Mouse (Mus musculus): ENCODE measurements around the gene Ovol2. TPM values are rescaled to one million over a fixed set of nuclear protein-coding genes. Genes with fewer than 3 reads are reported as not detected.

Gene Ovol2
- not detected for polyA plus RNA-seq (2012; fragmentation: generic; extraction: Trizol)
- long read RNA-seq, experiment 1, result 0 reads
- long read RNA-seq, experiment 2, result 0 reads

DNA sequence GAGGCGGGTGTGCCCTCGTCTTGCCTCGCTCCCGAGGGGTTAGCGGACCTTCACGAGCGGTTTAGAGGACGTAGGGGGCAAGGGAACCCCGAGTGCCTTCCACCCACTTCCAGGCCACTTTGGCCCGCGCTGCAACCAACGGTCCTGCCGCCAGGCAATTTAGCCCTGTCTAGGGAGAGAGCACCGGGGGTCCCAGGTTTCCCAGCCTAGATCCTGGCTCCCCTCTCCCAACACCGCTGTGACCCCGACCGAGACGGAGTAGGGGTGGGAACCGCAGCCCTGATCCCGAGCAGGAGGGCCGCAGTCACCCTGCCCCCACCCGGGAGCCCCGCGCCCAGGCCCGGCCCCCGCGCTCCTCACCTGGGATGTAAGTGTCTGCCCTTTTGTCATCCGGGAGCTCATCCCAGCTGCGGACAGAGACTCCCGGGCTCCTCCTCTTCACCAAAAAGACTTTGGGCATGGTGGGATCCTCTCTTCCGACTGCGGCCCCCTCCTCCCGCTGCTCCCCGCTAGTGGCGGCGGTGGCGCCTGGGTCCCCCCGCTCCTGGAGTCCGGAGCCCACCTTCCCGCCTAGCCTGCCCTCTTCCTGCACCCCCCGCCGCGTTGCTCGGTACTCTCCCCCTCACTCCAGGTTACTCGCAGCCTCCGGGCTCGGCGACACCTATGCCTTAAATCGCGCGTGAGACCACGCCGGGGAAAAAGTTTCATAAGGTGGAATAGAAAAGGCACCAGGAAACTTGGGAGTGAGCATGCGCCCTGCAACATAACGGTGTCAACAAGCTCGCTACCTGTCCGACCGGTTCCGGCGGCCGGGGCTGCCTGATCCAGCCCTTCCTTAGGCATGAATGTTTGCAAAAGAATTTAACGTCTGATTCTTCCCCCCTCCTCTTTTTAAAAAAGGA lies at the start of gene Ovol2:
Gene Ovol2 (minus strand): TSS at position 746 of the 902 bp plus-strand sequence.
- Histone ChIP-seq H3ac (ENCODE audit: control insufficient read depth, insufficient read length, low read depth) (no peak within 1 kb of the TSS), H3K4me3 (ENCODE audit: insufficient read depth, poor library complexity, severe bottlenecking) (no peak within 1 kb of the TSS), H3K79me3 (ENCODE audit: low read depth) (no peaks in the 10 kb centered on the region), H3K79me2 (ENCODE audit: control insufficient read depth, insufficient read depth) (no peaks in the 10 kb centered on the region), H3K36me3 (ENCODE audit: control insufficient read depth, insufficient read depth) (no peaks in the 10 kb centered on the region), H3K27me3 (ENCODE audit: control insufficient read depth, insufficient read depth, insufficient read length) (peaks cover 50% of the 10 kb centered on the region)
- TF ChIP-seq MYOG (IDR thresholded peaks at IDR 0.05; ENCODE audit: control insufficient read depth, extremely low read depth, insufficient read length) (no peak), MAX (IDR thresholded peaks at IDR 0.05) (no peak), MYOD1 (IDR thresholded peaks at IDR 0.05; ENCODE audit: control insufficient read depth, insufficient read length, low read depth) (no peak)

DNA sequence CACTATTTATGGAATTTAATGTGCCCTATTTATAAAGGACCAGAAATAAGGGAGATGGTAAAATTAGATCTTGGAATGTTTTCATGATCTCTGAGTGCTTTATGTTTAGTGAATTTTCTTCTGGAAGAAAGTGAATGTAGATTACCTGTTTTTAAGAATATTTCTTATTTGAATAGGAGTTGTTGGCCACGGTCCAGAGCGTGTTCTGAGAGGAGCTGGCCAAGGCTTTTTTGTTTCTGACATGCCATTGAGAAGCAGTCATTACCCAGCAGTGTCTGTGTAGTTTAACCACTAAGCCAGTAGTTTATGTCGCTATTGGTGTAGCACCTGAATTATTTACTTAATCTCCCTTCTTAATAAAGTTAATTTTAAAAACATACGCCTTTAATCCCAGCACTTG lies 49.8 kb upstream of the Ovol2 start:
- Histone ChIP-seq H3ac (ENCODE audit: control insufficient read depth, insufficient read length, low read depth) (no peak overlapping the region), H3K79me3 (ENCODE audit: low read depth) (peaks cover 7% of the 10 kb centered on the region), H3K36me3 (ENCODE audit: control insufficient read depth, insufficient read depth) (peaks cover 83% of the 10 kb centered on the region), H3K4me3 (ENCODE audit: insufficient read depth, poor library complexity, severe bottlenecking) (no peak overlapping the region), H3K79me2 (ENCODE audit: control insufficient read depth, insufficient read depth) (peaks cover 11% of the 10 kb centered on the region), H3K27me3 (ENCODE audit: control insufficient read depth, insufficient read depth, insufficient read length) (no peaks in the 10 kb centered on the region)
- TF ChIP-seq CEBPB (IDR thresholded peaks at IDR 0.05; ENCODE audit: low read depth), result no peak
- TF ChIP-seq USF1 (IDR thresholded peaks at IDR 0.05; ENCODE audit: low read depth), result no peak
- no peak for TF ChIP-seq MAX (IDR thresholded peaks at IDR 0.05)
- TF ChIP-seq MYOD1 (IDR thresholded peaks at IDR 0.05; ENCODE audit: control insufficient read depth, insufficient read length, low read depth), result no peak
- no peak for TF ChIP-seq FOSL1 (IDR thresholded peaks at IDR 0.05; ENCODE audit: insufficient read depth, low read length, poor library complexity, severe bottlenecking)
- no peak for TF ChIP-seq CTCF (IDR thresholded peaks at IDR 0.05; ENCODE audit: control insufficient read depth, insufficient read depth, insufficient read length)
- TF ChIP-seq MYOG (IDR thresholded peaks at IDR 0.05; ENCODE audit: control insufficient read depth, extremely low read depth, insufficient read length), result no peak

DNA sequence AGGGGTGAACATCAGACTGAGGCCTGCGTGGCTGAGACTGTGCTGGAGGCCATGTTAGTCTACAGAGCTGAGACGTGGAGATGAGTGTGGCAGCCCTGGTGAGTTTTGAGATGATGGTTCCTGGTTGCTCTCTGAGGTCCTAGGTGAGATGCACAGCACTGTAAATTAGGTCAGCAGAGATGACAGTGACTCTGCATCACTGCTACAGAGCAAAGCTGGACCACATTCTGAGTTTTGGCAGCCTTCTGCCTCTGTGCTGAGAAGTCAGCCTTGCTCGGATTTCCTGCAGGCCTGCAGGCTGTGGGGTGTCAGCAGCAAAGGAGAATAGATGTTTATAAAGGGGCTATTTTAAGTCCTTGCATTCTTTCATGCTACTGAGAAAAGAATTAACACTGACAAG lies 49.3 kb upstream of the Ovol2 start:
- Histone ChIP-seq H3K79me2 (ENCODE audit: control insufficient read depth, insufficient read depth) (peaks cover 11% of the 10 kb centered on the region), H3ac (ENCODE audit: control insufficient read depth, insufficient read length, low read depth) (no peak overlapping the region), H3K36me3 (ENCODE audit: control insufficient read depth, insufficient read depth) (peaks cover 84% of the 10 kb centered on the region), H3K27me3 (ENCODE audit: control insufficient read depth, insufficient read depth, insufficient read length) (no peaks in the 10 kb centered on the region), H3K4me3 (ENCODE audit: insufficient read depth, poor library complexity, severe bottlenecking) (no peak overlapping the region), H3K79me3 (ENCODE audit: low read depth) (peaks cover 7% of the 10 kb centered on the region)
- TF ChIP-seq MYOD1 (IDR thresholded peaks at IDR 0.05; ENCODE audit: control insufficient read depth, insufficient read length, low read depth) (no peak), FOSL1 (IDR thresholded peaks at IDR 0.05; ENCODE audit: insufficient read depth, low read length, poor library complexity, severe bottlenecking) (no peak), CTCF (IDR thresholded peaks at IDR 0.05; ENCODE audit: control insufficient read depth, insufficient read depth, insufficient read length) (no peak), MAX (IDR thresholded peaks at IDR 0.05) (no peak), MYOG (IDR thresholded peaks at IDR 0.05; ENCODE audit: control insufficient read depth, extremely low read depth, insufficient read length) (no peak), USF1 (IDR thresholded peaks at IDR 0.05; ENCODE audit: low read depth) (no peak), CEBPB (IDR thresholded peaks at IDR 0.05; ENCODE audit: low read depth) (no peak)

DNA sequence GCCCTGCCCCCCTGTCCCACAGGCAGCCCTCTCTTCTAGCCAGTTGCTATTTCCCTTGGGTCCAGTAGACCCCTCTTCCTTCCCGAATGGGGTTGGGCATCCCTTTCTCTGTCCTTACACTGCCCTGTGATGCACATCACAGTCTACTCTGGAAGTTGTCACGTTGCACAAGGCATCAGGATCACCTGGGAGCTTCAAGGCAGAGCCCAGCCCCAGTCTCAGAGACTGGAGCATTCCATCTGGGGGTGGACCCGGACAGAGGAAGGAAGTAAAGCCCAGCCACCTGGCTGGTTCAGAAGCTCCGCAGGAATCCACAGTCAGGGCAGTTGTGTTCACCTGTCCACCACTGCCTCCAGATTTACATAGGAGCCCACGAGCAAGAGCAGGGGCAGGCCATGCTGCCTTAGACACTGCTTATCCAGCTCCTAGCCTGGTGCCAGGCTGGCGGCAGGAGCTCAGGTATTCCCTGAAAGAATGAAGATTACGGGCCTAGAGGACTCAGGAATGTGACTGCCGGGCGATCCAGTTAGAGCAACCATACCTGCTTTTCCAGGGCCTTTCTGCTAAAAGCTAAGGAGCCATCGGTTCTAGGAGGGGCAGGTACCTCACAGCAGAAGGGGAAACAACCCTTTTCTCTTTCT lies 43.2 kb upstream of the Ovol2 start:
- no peaks in the 10 kb centered on the region for H3K27me3 ChIP-seq (ENCODE audit: control insufficient read depth, insufficient read depth, insufficient read length)

DNA sequence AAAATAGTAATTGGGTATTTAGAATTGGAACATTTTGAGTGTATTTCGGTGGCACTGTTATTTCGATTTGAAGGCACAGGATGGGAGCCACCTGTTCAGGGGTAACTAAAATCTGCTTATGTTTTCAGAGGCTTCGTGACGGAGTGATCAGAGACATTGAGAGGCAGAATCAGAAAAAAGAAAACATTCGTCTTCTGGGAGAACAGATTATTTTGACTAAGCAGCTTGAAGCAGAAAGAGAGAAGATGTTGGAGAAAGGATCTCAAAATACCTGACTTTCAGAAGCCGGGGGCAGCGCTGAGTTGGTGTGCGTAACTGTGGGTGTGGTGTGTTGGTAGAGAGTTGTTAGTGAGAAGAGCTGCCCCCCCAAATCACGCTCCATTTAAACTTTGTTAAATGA lies 41.1 kb upstream of the Ovol2 start:
- H3K79me3 ChIP-seq (ENCODE audit: low read depth), result peaks cover 37% of the 10 kb centered on the region
- H3K36me3 ChIP-seq (ENCODE audit: control insufficient read depth, insufficient read depth), result peaks cover 67% of the 10 kb centered on the region
- H3K27me3 ChIP-seq (ENCODE audit: control insufficient read depth, insufficient read depth, insufficient read length), result no peaks in the 10 kb centered on the region
- H3K4me3 ChIP-seq (ENCODE audit: insufficient read depth, poor library complexity, severe bottlenecking), result no peak overlapping the region
- H3ac ChIP-seq (ENCODE audit: control insufficient read depth, insufficient read length, low read depth), result no peak overlapping the region
- no peak for TF ChIP-seq CTCF (IDR thresholded peaks at IDR 0.05; ENCODE audit: control insufficient read depth, insufficient read depth, insufficient read length)
- TF ChIP-seq MYOG (IDR thresholded peaks at IDR 0.05; ENCODE audit: control insufficient read depth, extremely low read depth, insufficient read length), result no peak
- no peak for TF ChIP-seq MAX (IDR thresholded peaks at IDR 0.05)
- TF ChIP-seq MYOD1 (IDR thresholded peaks at IDR 0.05; ENCODE audit: control insufficient read depth, insufficient read length, low read depth), result no peak
- no peak for TF ChIP-seq FOSL1 (IDR thresholded peaks at IDR 0.05; ENCODE audit: insufficient read depth, low read length, poor library complexity, severe bottlenecking)
- no peak for TF ChIP-seq USF1 (IDR thresholded peaks at IDR 0.05; ENCODE audit: low read depth)
- TF ChIP-seq CEBPB (IDR thresholded peaks at IDR 0.05; ENCODE audit: low read depth), result no peak
- peaks cover 57% of the 10 kb centered on the region for H3K79me2 ChIP-seq (ENCODE audit: control insufficient read depth, insufficient read depth)

More for the DNA sequence above, 43.2 kb upstream of the Ovol2 start:
- Histone ChIP-seq H3K79me2 (ENCODE audit: control insufficient read depth, insufficient read depth) (peaks cover 55% of the 10 kb centered on the region), H3K4me3 (ENCODE audit: insufficient read depth, poor library complexity, severe bottlenecking) (no peak overlapping the region), H3K36me3 (ENCODE audit: control insufficient read depth, insufficient read depth) (peaks cover 80% of the 10 kb centered on the region), H3ac (ENCODE audit: control insufficient read depth, insufficient read length, low read depth) (no peak overlapping the region), H3K79me3 (ENCODE audit: low read depth) (peaks cover 34% of the 10 kb centered on the region)
- TF ChIP-seq CEBPB (IDR thresholded peaks at IDR 0.05; ENCODE audit: low read depth) (no peak), USF1 (IDR thresholded peaks at IDR 0.05; ENCODE audit: low read depth) (no peak), FOSL1 (IDR thresholded peaks at IDR 0.05; ENCODE audit: insufficient read depth, low read length, poor library complexity, severe bottlenecking) (no peak), MYOD1 (IDR thresholded peaks at IDR 0.05; ENCODE audit: control insufficient read depth, insufficient read length, low read depth) (no peak), CTCF (IDR thresholded peaks at IDR 0.05; ENCODE audit: control insufficient read depth, insufficient read depth, insufficient read length) (no peak), MYOG (IDR thresholded peaks at IDR 0.05; ENCODE audit: control insufficient read depth, extremely low read depth, insufficient read length) (no peak), MAX (IDR thresholded peaks at IDR 0.05) (no peak)
